9 mouse cellular contexts compared by ENCODE assay signal in genomic region chr4:49559915-49560772, GRCm38 (mm10). TPM values are rescaled to one million over a fixed set of nuclear protein-coding genes. Genes with fewer than 3 reads are reported as not detected.
A peak's percentile ranks its signal among the peaks of the same experiment; 100 is the strongest.
DNase-seq lines count a peak whose midpoint lies in the region; TF ChIP-seq lines count a peak whose summit lies in the region.
"Had no signal": no experiment of that assay in that cellular context is flagged by ENCODE, and none has a peak within 500 bp of the region (broad histone marks: within the 10 kb centered on the region; RNA-seq: fewer than 3 reads in every experiment).

No protein-coding gene starts in this region.

- H3K27me3 ChIP-seq in heart, embryonic 10.5 days (ENCODE audit: insufficient read depth, poor library complexity, severe bottlenecking): no peaks in the 10 kb centered on the region
- no peaks in the 10 kb centered on the region for H3K27me3 ChIP-seq in liver, adult 2 months (ENCODE audit: control insufficient read depth, insufficient read depth, low read length)
- no peaks in the 10 kb centered on the region for H3K27me3 ChIP-seq in small intestine, adult 2 months (ENCODE audit: control insufficient read depth, insufficient read depth, low read length)

- 0 out of 2 replicates have a peak, but pooled peaks cover 4% of the 10 kb centered on the region for H3K4me1 ChIP-seq in heart, embryonic 10.5 days
- peaks cover 32% of the 10 kb centered on the region for H3K4me1 ChIP-seq in liver, adult 2 months (ENCODE audit: control insufficient read depth, insufficient read depth, low read length)
- H3K4me1 ChIP-seq in small intestine, adult 2 months (ENCODE audit: control insufficient read depth, insufficient read depth, insufficient read length, low read length): peaks cover 27% of the 10 kb centered on the region

- H3K36me3 ChIP-seq in heart, embryonic 10.5 days: no peaks in the 10 kb centered on the region
- H3K36me3 ChIP-seq in liver, adult 2 months (ENCODE audit: control insufficient read depth, insufficient read depth, low read length): no peaks in the 10 kb centered on the region
- no peaks in the 10 kb centered on the region for H3K36me3 ChIP-seq in small intestine, adult 2 months (ENCODE audit: control insufficient read depth, insufficient read depth, low read length)

- no peak overlapping the region for H3K27ac ChIP-seq in heart, embryonic 10.5 days
- peak overlapping the region; percentile 94 for H3K27ac ChIP-seq in liver, adult 2 months (replicated peaks; ENCODE audit: insufficient read depth, low read depth, low read length)
- H3K27ac ChIP-seq in small intestine, adult 2 months (ENCODE audit: insufficient read depth, low read depth, low read length): peak overlapping the region; percentile 79

- intact Hi-C loops in gastrocnemius, postnatal 14 days (cut with DNase I; ENCODE audit: low total_unique reads): no loop called here

- H3K9me3 ChIP-seq in heart, embryonic 10.5 days: no peaks in the 10 kb centered on the region

- H3K9ac ChIP-seq in liver, adult 2 months (ENCODE audit: low read depth, low read length): peak overlapping the region; percentile 56

- no peaks in the 10 kb centered on the region for H3K79me2 ChIP-seq in liver, adult 2 months (ENCODE audit: control insufficient read depth, insufficient read depth, low read length)

- DNase-seq in heart, adult 18-20 months: peak; percentile 84 to 88
- no peak for DNase-seq in heart, embryonic 10.5 days (ENCODE audit: low spot score)
- peak; percentile 80 for DNase-seq in cerebellum, adult 11 months
- DNase-seq in gastrocnemius, postnatal 14 days: peak; percentile 55
- DNase-seq in kidney, adult 8-10 months: peak; percentile 96 to 97
- DNase-seq in liver, adult 2 months (ENCODE audit: extremely low read depth, low read depth, low spot score): peak; percentile 100
- DNase-seq in spleen, postnatal 36 days (ENCODE audit: low spot score in 2 of 2): no peak

- no peak for TF ChIP-seq CTCF in liver, adult 2 months (IDR thresholded peaks at IDR 0.05; ENCODE audit: low read depth, low read length)
- no peak for TF ChIP-seq CTCF in small intestine, adult 2 months (IDR thresholded peaks at IDR 0.05; ENCODE audit: extremely low read depth, insufficient read length, insufficient replicate concordance, low read depth, low read length)

- TF ChIP-seq POLR2A in liver, adult 2 months (IDR thresholded peaks at IDR 0.05; ENCODE audit: extremely low read depth, insufficient read depth, low read length): 0 out of 2 replicates have a peak, but pooled peaks have one; percentile 34
- TF ChIP-seq POLR2A in small intestine, adult 2 months (IDR thresholded peaks at IDR 0.05; ENCODE audit: low read depth, low read length): peak; percentile 45; the same call in 1 of the 2 replicates

- H3K4me3 ChIP-seq in heart, embryonic 10.5 days: no peak overlapping the region
- no peak overlapping the region; the same call in 1 of the 2 replicates for H3K4me3 ChIP-seq in liver, adult 2 months (ENCODE audit: insufficient read depth, low read depth, low read length)
- no peak overlapping the region for H3K4me3 ChIP-seq in small intestine, adult 2 months (ENCODE audit: low read depth, low read length)

- 67% methylated on average over 20 of the region's 20 CpGs for WGBS in heart, embryonic 10.5 days
- 25% methylated on average over 20 of the region's 20 CpGs for WGBS in liver, adult 2 months
- 33% methylated on average over 20 of the region's 20 CpGs for WGBS in small intestine, adult 2 months

RNA-seq across cellular contexts. Expression of gene Aldob, which starts 10.8 kb away (rescaled TPM):
- 10 to 100 TPM in 1 of 2 experiments, 1 to 10 TPM in 1; 9.2 to 11.7 TPM for total RNA-seq in heart, adult 18-20 months (2021)
- polyA plus RNA-seq in heart, embryonic 10.5 days (2016; fragmentation: Nextera tagmentation; extraction: Ambion mirVana): 0.74 TPM in 1 of 2 replicates, not detected in the other
- not detected for total RNA-seq in gastrocnemius, postnatal 14 days (2021)
- 3,873 and 3,924 TPM in 2 replicates for total RNA-seq in liver, adult 2 months (2014; rRNA removed)
- 2,627 and 3,122 TPM in 2 replicates for polyA plus RNA-seq in liver, adult 2 months (2012; rRNA removed)
- polyA plus RNA-seq in small intestine, adult 2 months (2012; rRNA removed): 633 and 1,402 TPM in 2 replicates
- total RNA-seq: common myeloid progenitor, adult 5-6 weeks had no signal

RNA-seq across cellular contexts. Expression of gene Tmem246, which starts 37.5 kb away (rescaled TPM):
- total RNA-seq in heart, adult 18-20 months (2021): 10 to 100 TPM; 48.3 to 56.5 TPM
- 35.8 and 49.8 TPM in 2 replicates for polyA plus RNA-seq in heart, embryonic 10.5 days (2016; fragmentation: Nextera tagmentation; extraction: Ambion mirVana)
- 10 to 100 TPM; 34.9 to 35.5 TPM for total RNA-seq in gastrocnemius, postnatal 14 days (2021)
- 0.27 and 0.46 TPM in 2 replicates for total RNA-seq in liver, adult 2 months (2014; rRNA removed)
- polyA plus RNA-seq in liver, adult 2 months (2012; rRNA removed): 0.51 and 0.59 TPM in 2 replicates
- 35.6 and 62.3 TPM in 2 replicates for polyA plus RNA-seq in small intestine, adult 2 months (2012; rRNA removed)

RNA-seq across cellular contexts. Expression of gene Zfp189, which starts 39.2 kb away (rescaled TPM):
- total RNA-seq in heart, adult 18-20 months (2021): 1 to 10 TPM; 6.1 to 7.2 TPM
- polyA plus RNA-seq in heart, embryonic 10.5 days (2016; fragmentation: Nextera tagmentation; extraction: Ambion mirVana): 6.3 and 8.6 TPM in 2 replicates
- 1 to 10 TPM; 3.0 to 3.8 TPM for total RNA-seq in gastrocnemius, postnatal 14 days (2021)
- total RNA-seq in liver, adult 2 months (2014; rRNA removed): 5.2 and 6.4 TPM in 2 replicates
- 1.1 and 1.5 TPM in 2 replicates for polyA plus RNA-seq in liver, adult 2 months (2012; rRNA removed)
- polyA plus RNA-seq in small intestine, adult 2 months (2012; rRNA removed): 0.08 and 0.18 TPM in 2 replicates

RNA-seq across cellular contexts. Expression of gene Mrpl50, which starts 39.3 kb away (rescaled TPM):
- total RNA-seq in heart, adult 18-20 months (2021): 10 to 100 TPM; 51.0 to 53.6 TPM
- 69.5 and 81.7 TPM in 2 replicates for polyA plus RNA-seq in heart, embryonic 10.5 days (2016; fragmentation: Nextera tagmentation; extraction: Ambion mirVana)
- 10 to 100 TPM; 29.9 to 32.0 TPM for total RNA-seq in gastrocnemius, postnatal 14 days (2021)
- 30.1 and 32.2 TPM in 2 replicates for total RNA-seq in liver, adult 2 months (2014; rRNA removed)
- 4.9 and 7.2 TPM in 2 replicates for polyA plus RNA-seq in liver, adult 2 months (2012; rRNA removed)
- polyA plus RNA-seq in small intestine, adult 2 months (2012; rRNA removed): 0.46 and 0.98 TPM in 2 replicates

RNA-seq across cellular contexts. Expression of gene Baat, which starts 53.8 kb away (rescaled TPM):
- total RNA-seq in heart, adult 18-20 months (2021): not detected
- polyA plus RNA-seq in heart, embryonic 10.5 days (2016; fragmentation: Nextera tagmentation; extraction: Ambion mirVana): not detected in 2 replicates
- under 1 TPM in 1 of 2 experiments, not detected in 1; 0.18 TPM for total RNA-seq in gastrocnemius, postnatal 14 days (2021)
- total RNA-seq in liver, adult 2 months (2014; rRNA removed): 245 and 304 TPM in 2 replicates
- 73.9 and 76.0 TPM in 2 replicates for polyA plus RNA-seq in liver, adult 2 months (2012; rRNA removed)
- polyA plus RNA-seq in small intestine, adult 2 months (2012; rRNA removed): 0.39 TPM in 1 of 2 replicates, not detected in the other
- total RNA-seq: common myeloid progenitor, adult 5-6 weeks had no signal

Comparison
In these comparisons a context has a peak if more than half of its experiments do, and no peak if none do; other contexts are left out.
1. DNase-seq: peak in heart, adult 18-20 months (2 of 2), cerebellum, adult 11 months (single experiment), gastrocnemius, postnatal 14 days (single experiment), kidney, adult 8-10 months (2 of 2) and liver, adult 2 months (single experiment); none in heart, embryonic 10.5 days (single experiment) and spleen, postnatal 36 days (0 of 2).
2. RNA of gene Aldob, which starts 10.8 kb away (total RNA-seq): 3,873 to 3,924 TPM in liver, adult 2 months; 9.2 to 11.7 TPM in heart, adult 18-20 months and not detected in gastrocnemius, postnatal 14 days; every median in the first group is over 100 times any median in the second.
3. RNA of gene Tmem246, which starts 37.5 kb away (total RNA-seq): 48.3 to 56.5 TPM in heart, adult 18-20 months and 34.9 to 35.5 TPM in gastrocnemius, postnatal 14 days; 0.27 to 0.46 TPM in liver, adult 2 months; every median in the first group is over 10 times any median in the second.